Comparison of ENCODE assay signal across 8 mouse cellular contexts in genomic region chr3:32698228-32698863, GRCm38 (mm10). TPM values are rescaled to one million over a fixed set of nuclear protein-coding genes. Genes with fewer than 3 reads are reported as not detected.
A peak's percentile ranks its signal among the peaks of the same experiment; 100 is the strongest.
DNase-seq lines count a peak whose midpoint lies in the region; ATAC-seq and TF ChIP-seq lines count a peak whose summit lies in the region.

No protein-coding gene starts in this region.

- CTCF ChIA-PET in Patski (lab: Charles Lee): interaction anchor here (0.7 to 1.0 kb wide), 2 partner anchors 10 to 88 kb away, joined by 4 read pairs; no protein-coding TSS in a partner anchor

- peaks cover 10% of the 10 kb centered on the region for H3K27me3 ChIP-seq in Patski

- in situ Hi-C loops in Patski (cut with MboI; ENCODE audit: low pct_unique_long_range_greater_than_20kb): loop anchor here (5.0 to 10.0 kb wide), 3 partner anchors 91 to 906 kb away; no protein-coding TSS in a partner anchor

- TF ChIP-seq CTCF in Patski (IDR thresholded peaks at IDR 0.05): peak; percentile 98

- peak; percentile 44 for DNase-seq in Patski (ENCODE audit: low read depth, low spot score)
- DNase-seq in cerebellum, adult 8-10 months: peak; percentile 61
- DNase-seq in frontal cortex, postnatal 25 days (ENCODE audit: low spot score in 2 of 2): peak; percentile 99
- DNase-seq in hindlimb bud, embryonic 11.5 days (ENCODE audit: extremely low spot score, low read depth, low spot score): peak; percentile 60
- DNase-seq in left cerebral cortex, adult 8-10 months (ENCODE audit: low spot score in 2 of 2): peak; percentile 90 to 98
- peak; percentile 95 for DNase-seq in right cerebral cortex, postnatal 14 days
- DNase-seq in urinary bladder, postnatal 14 days (ENCODE audit: low spot score): peak; percentile 85

- ATAC-seq in Patski: peak; percentile 92
- peak; percentile 96 for ATAC-seq in megakaryocyte progenitor cell, adult 5-6 weeks (replicated peaks; ENCODE audit: poor library complexity)

- POLR2A ChIA-PET in Patski (lab: Charles Lee): no interaction called here

RNA-seq across cellular contexts. Expression of gene Actl6a, which starts 7.8 kb away (rescaled TPM):
- 105 TPM for polyA plus RNA-seq in Patski (2021)
- 10 to 100 TPM; 14.7 to 22.6 (median 17.6) TPM for total RNA-seq in left cerebral cortex, adult 8-10 months (2022)
- total RNA-seq in megakaryocyte progenitor cell, adult 5-6 weeks (2015): 119 and 137 TPM in 2 replicates
- 80.8 and 100 TPM in 2 replicates for total RNA-seq in megakaryocyte progenitor cell, adult 5-6 weeks (2017)

RNA-seq across cellular contexts. Expression of gene Ndufb5, which starts 38.4 kb away (rescaled TPM):
- 385 TPM for polyA plus RNA-seq in Patski (2021)
- total RNA-seq in left cerebral cortex, adult 8-10 months (2022): 100 to 1,000 TPM; 205 to 223 (median 213) TPM
- 293 and 301 TPM in 2 replicates for total RNA-seq in megakaryocyte progenitor cell, adult 5-6 weeks (2015)
- total RNA-seq in megakaryocyte progenitor cell, adult 5-6 weeks (2017): 163 and 224 TPM in 2 replicates

RNA-seq across cellular contexts. Expression of gene Mrpl47, which starts 39.1 kb away (rescaled TPM):
- 43.5 TPM for polyA plus RNA-seq in Patski (2021)
- 10 to 100 TPM; 17.3 to 22.8 (median 18.4) TPM for total RNA-seq in left cerebral cortex, adult 8-10 months (2022)
- 53.2 and 53.8 TPM in 2 replicates for total RNA-seq in megakaryocyte progenitor cell, adult 5-6 weeks (2015)
- 21.2 and 27.1 TPM in 2 replicates for total RNA-seq in megakaryocyte progenitor cell, adult 5-6 weeks (2017)

Comparison
In these comparisons a context has a peak if more than half of its experiments do, and no peak if none do; other contexts are left out.
1. Peak in every context shown above with its lines: DNase-seq and ATAC-seq.
2. DNase-seq: peak in every context shown above with its lines; median percentile 99 in frontal cortex, postnatal 25 days; 95 in right cerebral cortex, postnatal 14 days; 94 in left cerebral cortex, adult 8-10 months; 85 in urinary bladder, postnatal 14 days; 61 in cerebellum, adult 8-10 months; 60 in hindlimb bud, embryonic 11.5 days; 44 in Patski.